Mouse (Mus musculus): ENCODE results near the gene Lyg1. TPM values are rescaled to one million over a fixed set of nuclear protein-coding genes. Genes with fewer than 3 reads are reported as not detected.
A peak's percentile ranks its signal among the peaks of the same experiment; 100 is the strongest.
"Not testable (repeated sequence)": the region's sequence is repeated elsewhere in the genome, so short reads cannot be mapped to it uniquely, and the experiment has no call there.

Gene Lyg1
- polyA plus RNA-seq, 1 experiment from 2014 or later: not detected

- peak; percentile 97 for DNase-seq (ENCODE audit: low spot score)
- 0% methylated on average over 42 of the region's 42 CpGs for WGBS
- ATAC-seq (ENCODE audit: low FRiP score): peak; percentile 96
- Histone ChIP-seq H3K9ac (ENCODE audit: low read depth, low read length) (peak overlapping the region; percentile 74), H3K4me3 (ENCODE audit: low read depth, low read length) (peak overlapping the region; percentile 96), H3K4me2 (replicated peaks; ENCODE audit: low read depth, low read length) (peak overlapping the region; percentile 92), H3K4me1 (replicated peaks; ENCODE audit: control insufficient read depth, insufficient read depth, low read length) (peaks cover 4% of the 10 kb centered on the region; the same call in 1 of the 2 replicates), H3K27ac (ENCODE audit: low read depth, low read length) (peak overlapping the region; percentile 88), H3K9me3 (ENCODE audit: control insufficient read depth, low read length) (no peaks in the 10 kb centered on the region), H3K36me3 (ENCODE audit: control insufficient read depth, insufficient read depth, low read length) (peaks cover 9% of the 10 kb centered on the region; the same call in 1 of the 2 replicates), H3K27me3 (ENCODE audit: control insufficient read depth, insufficient read depth, low read length) (no peaks in the 10 kb centered on the region)
These were observed 39.4 kb upstream of the Lyg1 start for GRCm38 (mm10) chr1:37996877-37997484.

- peak overlapping the region; percentile 92 for H3K4me2 ChIP-seq (replicated peaks; ENCODE audit: low read depth, low read length)
- no peaks in the 10 kb centered on the region for H3K27me3 ChIP-seq (ENCODE audit: control insufficient read depth, insufficient read depth, low read length)
- no peak for ATAC-seq (ENCODE audit: low FRiP score)
- 61% methylated on average over 3 of the region's 3 CpGs for WGBS
- H3K9me3 ChIP-seq (ENCODE audit: control insufficient read depth, low read length): no peaks in the 10 kb centered on the region
- peak overlapping the region; percentile 74 for H3K9ac ChIP-seq (ENCODE audit: low read depth, low read length)
- peaks cover 4% of the 10 kb centered on the region; the same call in 1 of the 2 replicates for H3K4me1 ChIP-seq (replicated peaks; ENCODE audit: control insufficient read depth, insufficient read depth, low read length)
- H3K27ac ChIP-seq (ENCODE audit: low read depth, low read length): no peak overlapping the region
- H3K4me3 ChIP-seq (ENCODE audit: low read depth, low read length): peak overlapping the region; percentile 96
- no peak for DNase-seq (ENCODE audit: low spot score)
- H3K36me3 ChIP-seq (ENCODE audit: control insufficient read depth, insufficient read depth, low read length): peaks cover 9% of the 10 kb centered on the region; the same call in 1 of the 2 replicates
These were observed 38.7 kb upstream of the Lyg1 start for GRCm38 (mm10) chr1:37996226-37996625.

- H3K36me3 ChIP-seq (ENCODE audit: control insufficient read depth, insufficient read depth, low read length): peaks cover 9% of the 10 kb centered on the region; the same call in 1 of the 2 replicates
- no peaks in the 10 kb centered on the region for H3K4me1 ChIP-seq (replicated peaks; ENCODE audit: control insufficient read depth, insufficient read depth, low read length)
- no peak overlapping the region for H3K9ac ChIP-seq (ENCODE audit: low read depth, low read length)
- no peak overlapping the region for H3K4me2 ChIP-seq (replicated peaks; ENCODE audit: low read depth, low read length)
- WGBS: 93% methylated on average over 5 of the region's 5 CpGs
- no peak overlapping the region for H3K27ac ChIP-seq (ENCODE audit: low read depth, low read length)
- H3K4me3 ChIP-seq (ENCODE audit: low read depth, low read length): no peak overlapping the region
- DNase-seq (ENCODE audit: low spot score): no peak
- H3K27me3 ChIP-seq (ENCODE audit: control insufficient read depth, insufficient read depth, low read length): no peaks in the 10 kb centered on the region
- no peaks in the 10 kb centered on the region for H3K9me3 ChIP-seq (ENCODE audit: control insufficient read depth, low read length)
- ATAC-seq (ENCODE audit: low FRiP score): no peak
These were observed 30.3 kb upstream of the Lyg1 start for GRCm38 (mm10) chr1:37987856-37988255.

- H3K27me3 ChIP-seq (ENCODE audit: control insufficient read depth, insufficient read depth, low read length): no peaks in the 10 kb centered on the region
- H3K9ac ChIP-seq (ENCODE audit: low read depth, low read length): no peak overlapping the region
- ATAC-seq (ENCODE audit: low FRiP score) (no peak), DNase-seq (ENCODE audit: low spot score) (peak; percentile 44)
- no peaks in the 10 kb centered on the region for H3K4me1 ChIP-seq (replicated peaks; ENCODE audit: control insufficient read depth, insufficient read depth, low read length)
- no peak overlapping the region for H3K4me3 ChIP-seq (ENCODE audit: low read depth, low read length)
- no peak overlapping the region for H3K4me2 ChIP-seq (replicated peaks; ENCODE audit: low read depth, low read length)
- H3K36me3 ChIP-seq (ENCODE audit: control insufficient read depth, insufficient read depth, low read length): peaks cover 9% of the 10 kb centered on the region; the same call in 1 of the 2 replicates
- no peaks in the 10 kb centered on the region for H3K9me3 ChIP-seq (ENCODE audit: control insufficient read depth, low read length)
- WGBS: 82% methylated on average over 9 of the region's 9 CpGs
- H3K27ac ChIP-seq (ENCODE audit: low read depth, low read length): no peak overlapping the region
These were observed 28.3 kb upstream of the Lyg1 start for GRCm38 (mm10) chr1:37985764-37986323.

GRCm38 (mm10) chr1:37984326-37984725 is 26.8 kb upstream of the Lyg1 start:
- DNase-seq (ENCODE audit: low spot score) (no peak), ATAC-seq (ENCODE audit: low FRiP score) (no peak)
- H3K4me2 ChIP-seq (replicated peaks; ENCODE audit: low read depth, low read length): no peak overlapping the region
- no peak overlapping the region for H3K9ac ChIP-seq (ENCODE audit: low read depth, low read length)
- no peak overlapping the region for H3K4me3 ChIP-seq (ENCODE audit: low read depth, low read length)
- no peaks in the 10 kb centered on the region for H3K27me3 ChIP-seq (ENCODE audit: control insufficient read depth, insufficient read depth, low read length)
- peaks cover 9% of the 10 kb centered on the region; the same call in 1 of the 2 replicates for H3K36me3 ChIP-seq (ENCODE audit: control insufficient read depth, insufficient read depth, low read length)
- no peaks in the 10 kb centered on the region for H3K4me1 ChIP-seq (replicated peaks; ENCODE audit: control insufficient read depth, insufficient read depth, low read length)
- WGBS: 100% methylated on average over 1 of the region's 1 CpGs
- H3K9me3 ChIP-seq (ENCODE audit: control insufficient read depth, low read length): no peaks in the 10 kb centered on the region
- no peak overlapping the region for H3K27ac ChIP-seq (ENCODE audit: low read depth, low read length)

GRCm38 (mm10) chr1:37977303-37977702 is 19.7 kb upstream of the Lyg1 start:
- WGBS: 79% methylated on average over 7 of the region's 7 CpGs
- H3K9ac ChIP-seq (ENCODE audit: low read depth, low read length): no peak overlapping the region
- ATAC-seq (ENCODE audit: low FRiP score): no peak
- H3K9me3 ChIP-seq (ENCODE audit: control insufficient read depth, low read length): no peaks in the 10 kb centered on the region
- H3K27ac ChIP-seq (ENCODE audit: low read depth, low read length): no peak overlapping the region
- H3K4me2 ChIP-seq (replicated peaks; ENCODE audit: low read depth, low read length): no peak overlapping the region
- H3K4me3 ChIP-seq (ENCODE audit: low read depth, low read length): no peak overlapping the region
- no peak for DNase-seq (ENCODE audit: low spot score)
- H3K27me3 ChIP-seq (ENCODE audit: control insufficient read depth, insufficient read depth, low read length): no peaks in the 10 kb centered on the region
- no peaks in the 10 kb centered on the region for H3K36me3 ChIP-seq (ENCODE audit: control insufficient read depth, insufficient read depth, low read length)
- no peaks in the 10 kb centered on the region for H3K4me1 ChIP-seq (replicated peaks; ENCODE audit: control insufficient read depth, insufficient read depth, low read length)

GRCm38 (mm10) chr1:37976666-37977065 is 19.1 kb upstream of the Lyg1 start:
- ATAC-seq (ENCODE audit: low FRiP score); H3K27me3 ChIP-seq (ENCODE audit: control insufficient read depth, insufficient read depth, low read length); H3K9ac ChIP-seq (ENCODE audit: low read depth, low read length); H3K9me3 ChIP-seq (ENCODE audit: control insufficient read depth, low read length); H3K4me3 ChIP-seq (ENCODE audit: low read depth, low read length); H3K4me1 ChIP-seq (replicated peaks; ENCODE audit: control insufficient read depth, insufficient read depth, low read length); H3K36me3 ChIP-seq (ENCODE audit: control insufficient read depth, insufficient read depth, low read length); H3K27ac ChIP-seq (ENCODE audit: low read depth, low read length); H3K4me2 ChIP-seq (replicated peaks; ENCODE audit: low read depth, low read length); DNase-seq (ENCODE audit: low spot score): not testable (repeated sequence)
- 79% methylated on average over 9 of the region's 9 CpGs for WGBS

- no peaks in the 10 kb centered on the region for H3K9me3 ChIP-seq (ENCODE audit: control insufficient read depth, low read length)
- WGBS: 63% methylated on average over 4 of the region's 4 CpGs
- no peaks in the 10 kb centered on the region for H3K27me3 ChIP-seq (ENCODE audit: control insufficient read depth, insufficient read depth, low read length)
- H3K36me3 ChIP-seq (ENCODE audit: control insufficient read depth, insufficient read depth, low read length): no peaks in the 10 kb centered on the region
- H3K9ac ChIP-seq (ENCODE audit: low read depth, low read length): no peak overlapping the region
- ATAC-seq (ENCODE audit: low FRiP score) (no peak), DNase-seq (ENCODE audit: low spot score) (no peak)
- no peak overlapping the region for H3K4me2 ChIP-seq (replicated peaks; ENCODE audit: low read depth, low read length)
- no peaks in the 10 kb centered on the region for H3K4me1 ChIP-seq (replicated peaks; ENCODE audit: control insufficient read depth, insufficient read depth, low read length)
- H3K27ac ChIP-seq (ENCODE audit: low read depth, low read length): no peak overlapping the region
- H3K4me3 ChIP-seq (ENCODE audit: low read depth, low read length): no peak overlapping the region
These were observed 14.0 kb upstream of the Lyg1 start for GRCm38 (mm10) chr1:37971520-37971919.

- 89% methylated on average over 6 of the region's 6 CpGs for WGBS
- H3K9ac ChIP-seq (ENCODE audit: low read depth, low read length): no peak overlapping the region
- ATAC-seq (ENCODE audit: low FRiP score) (no peak), DNase-seq (ENCODE audit: low spot score) (no peak)
- no peaks in the 10 kb centered on the region for H3K36me3 ChIP-seq (ENCODE audit: control insufficient read depth, insufficient read depth, low read length)
- no peak overlapping the region for H3K4me2 ChIP-seq (replicated peaks; ENCODE audit: low read depth, low read length)
- no peaks in the 10 kb centered on the region for H3K9me3 ChIP-seq (ENCODE audit: control insufficient read depth, low read length)
- H3K27ac ChIP-seq (ENCODE audit: low read depth, low read length): no peak overlapping the region
- H3K27me3 ChIP-seq (ENCODE audit: control insufficient read depth, insufficient read depth, low read length): no peaks in the 10 kb centered on the region
- no peaks in the 10 kb centered on the region for H3K4me1 ChIP-seq (replicated peaks; ENCODE audit: control insufficient read depth, insufficient read depth, low read length)
- no peak overlapping the region for H3K4me3 ChIP-seq (ENCODE audit: low read depth, low read length)
These were observed 11.2 kb upstream of the Lyg1 start for GRCm38 (mm10) chr1:37968746-37969145.
